Mouse (Mus musculus) intestine, embryonic 16.5 days (tissue): ENCODE measurements around the gene Kcnk13. TPM values are rescaled to one million over a fixed set of nuclear protein-coding genes. Genes with fewer than 3 reads are reported as not detected.

ENCODE experiments used
- ATAC-seq: fragments of 200-750 bp; cut with Nextera tagmentation; 2 replicates; pipeline ENCODE4 v1.8.0; 2017; ENCODE audit warnings: moderate TSS enrichment, moderate library complexity
- H3K27ac ChIP-seq: fragments of 300-500 bp; sonication (generic); 2 replicates; pipeline ENCODE4 v1.5.1; 2014; ENCODE audit warnings: mild to moderate bottlenecking, low read length
- H3K27me3 ChIP-seq: fragments of 300-500 bp; sonication (generic); replicated peaks from 2 replicates; pipeline ENCODE4 v1.6.1; 2014; ENCODE audit warnings: low read length, control low read depth, mixed read lengths; ENCODE audit not compliant: control insufficient read depth, insufficient read depth
- H3K36me3 ChIP-seq: fragments of 300-500 bp; sonication (generic); 2 replicates; pipeline ENCODE4 v1.6.1; 2014; ENCODE audit warnings: low read length, control low read depth; ENCODE audit not compliant: control insufficient read depth, insufficient read depth
- H3K4me1 ChIP-seq: fragments of 300-500 bp; sonication (generic); 2 replicates; pipeline ENCODE4 v1.6.1; 2014; ENCODE audit warnings: low read length, control low read depth, mixed read lengths; ENCODE audit not compliant: control insufficient read depth, insufficient read depth
- H3K4me2 ChIP-seq: fragments of 300-500 bp; sonication (generic); 2 replicates; pipeline ENCODE4 v1.6.1; 2014; ENCODE audit warnings: low read depth, low read length, control low read depth
- H3K4me3 ChIP-seq: fragments of 300-500 bp; sonication (generic); 2 replicates; pipeline ENCODE4 v1.5.1; 2014; ENCODE audit warnings: mild to moderate bottlenecking, low read length
- H3K9ac ChIP-seq: fragments of 300-500 bp; sonication (generic); 2 replicates; pipeline ENCODE4 v1.6.1; 2014; ENCODE audit warnings: low read depth, low read length
- H3K9me3 ChIP-seq: fragments of 300-500 bp; sonication (generic); 2 replicates; pipeline ENCODE4 v1.6.1; 2016; ENCODE audit warnings: low read length, control low read depth; ENCODE audit not compliant: control insufficient read depth
- WGBS: fragments of 180-500 bp; shearing (Covaris S2); extraction: QIAGEN DNeasy Blood & Tissue Kit; methylation state at CpG from one replicate; pipeline ENCODE4 v1.1.7; 2014; 5-methylcytosine and 5-hydroxymethylcytosine counted together
- polyA plus RNA-seq: library from polyadenylated mRNA; unstranded; fragments of >200 nt; fragmentation: Nextera tagmentation; extraction: Ambion mirVana; gene quantifications from 2 replicates; pipeline ENCODE4 v1.2.1, GENCODE M21; 2015

The Kcnk13 gene
- polyA plus RNA-seq, 1 experiment from 2014 or later = 0.64 TPM

- H3K4me1 ChIP-seq = no peaks in the 10 kb centered on the region
- no peaks in the 10 kb centered on the region for H3K27me3 ChIP-seq
- no peak for ATAC-seq
- 79% methylated on average over 5 of the region's 5 CpGs for WGBS
- H3K36me3 ChIP-seq = no peaks in the 10 kb centered on the region
- H3K9me3 ChIP-seq = no peaks in the 10 kb centered on the region
- H3K4me3 ChIP-seq = no peak overlapping the region
- no peak overlapping the region for H3K27ac ChIP-seq
- no peak overlapping the region for H3K4me2 ChIP-seq
- H3K9ac ChIP-seq = no peak overlapping the region
Observed at GRCm38 (mm10) chr12:100053617-100054016, 89.3 kb downstream of the Kcnk13 start.

- Histone ChIP-seq H3K9ac (no peak overlapping the region), H3K9me3 (no peaks in the 10 kb centered on the region), H3K27ac (no peak overlapping the region), H3K4me1 (no peaks in the 10 kb centered on the region), H3K27me3 (no peaks in the 10 kb centered on the region), H3K4me2 (no peak overlapping the region), H3K36me3 (no peaks in the 10 kb centered on the region), H3K4me3 (no peak overlapping the region)
- no peak for ATAC-seq
- 89% methylated on average over 10 of the region's 10 CpGs for WGBS
Observed at GRCm38 (mm10) chr12:100061071-100061470, 96.8 kb downstream of the Kcnk13 start.

GRCm38 (mm10) chr12:100061826-100062225, 97.5 kb downstream of the Kcnk13 start:
- Histone ChIP-seq H3K9ac (no peak overlapping the region), H3K4me1 (no peaks in the 10 kb centered on the region), H3K4me2 (no peak overlapping the region), H3K27me3 (no peaks in the 10 kb centered on the region), H3K9me3 (no peaks in the 10 kb centered on the region), H3K36me3 (no peaks in the 10 kb centered on the region), H3K27ac (no peak overlapping the region), H3K4me3 (no peak overlapping the region)
- no peak for ATAC-seq

- no peaks in the 10 kb centered on the region for H3K27me3 ChIP-seq
- no peaks in the 10 kb centered on the region for H3K9me3 ChIP-seq
- H3K4me3 ChIP-seq = no peak overlapping the region
- H3K4me2 ChIP-seq = no peak overlapping the region
- no peaks in the 10 kb centered on the region; the same call in 1 of the 2 replicates for H3K4me1 ChIP-seq
- 72% methylated on average over 3 of the region's 3 CpGs for WGBS
- ATAC-seq = no peak
- H3K36me3 ChIP-seq = no peaks in the 10 kb centered on the region
- no peak overlapping the region for H3K9ac ChIP-seq
- H3K27ac ChIP-seq = no peak overlapping the region
Observed at GRCm38 (mm10) chr12:100062584-100062983, 98.3 kb downstream of the Kcnk13 start.

- ATAC-seq = no peak
- Histone ChIP-seq H3K4me3 (no peak overlapping the region), H3K4me1 (no peaks in the 10 kb centered on the region; the same call in 1 of the 2 replicates), H3K9me3 (no peaks in the 10 kb centered on the region), H3K9ac (no peak overlapping the region), H3K27ac (no peak overlapping the region), H3K36me3 (no peaks in the 10 kb centered on the region), H3K27me3 (no peaks in the 10 kb centered on the region), H3K4me2 (no peak overlapping the region)
- 69% methylated on average over 3 of the region's 3 CpGs for WGBS
Observed at GRCm38 (mm10) chr12:100065109-100065508, 100.8 kb downstream of the Kcnk13 start.

- Histone ChIP-seq H3K27me3 (no peaks in the 10 kb centered on the region), H3K9me3 (no peaks in the 10 kb centered on the region), H3K4me3 (no peak overlapping the region), H3K36me3 (no peaks in the 10 kb centered on the region), H3K4me1 (no peaks in the 10 kb centered on the region; the same call in 1 of the 2 replicates), H3K4me2 (no peak overlapping the region), H3K27ac (no peak overlapping the region), H3K9ac (no peak overlapping the region)
- peak; percentile 95 for ATAC-seq
- 64% methylated on average over 5 of the region's 5 CpGs for whole genome bisulfite sequencing
Observed at GRCm38 (mm10) chr12:100067477-100067876, 103.2 kb downstream of the Kcnk13 start.

- Histone ChIP-seq H3K4me1 (no peaks in the 10 kb centered on the region), H3K27ac (no peak overlapping the region), H3K27me3 (no peaks in the 10 kb centered on the region), H3K9ac (no peak overlapping the region), H3K4me3 (no peak overlapping the region), H3K9me3 (no peaks in the 10 kb centered on the region), H3K4me2 (no peak overlapping the region), H3K36me3 (no peaks in the 10 kb centered on the region)
- ATAC-seq = no peak
- WGBS = 60% methylated on average over 4 of the region's 4 CpGs
Observed at GRCm38 (mm10) chr12:100073201-100073672, 108.9 kb downstream of the Kcnk13 start.

GRCm38 (mm10) chr12:100075715-100076114, 111.4 kb downstream of the Kcnk13 start:
- WGBS = 49% methylated on average over 4 of the region's 4 CpGs
- ATAC-seq = no peak
- Histone ChIP-seq H3K4me1 (no peaks in the 10 kb centered on the region), H3K4me2 (no peak overlapping the region), H3K27ac (no peak overlapping the region), H3K9me3 (no peaks in the 10 kb centered on the region), H3K9ac (no peak overlapping the region), H3K36me3 (no peaks in the 10 kb centered on the region), H3K27me3 (no peaks in the 10 kb centered on the region), H3K4me3 (no peak overlapping the region)

GRCm38 (mm10) chr12:100079636-100080286, 115.5 kb downstream of the Kcnk13 start:
- Histone ChIP-seq H3K4me2 (no peak overlapping the region), H3K36me3 (no peaks in the 10 kb centered on the region), H3K4me3 (no peak overlapping the region), H3K9me3 (no peaks in the 10 kb centered on the region), H3K4me1 (no peaks in the 10 kb centered on the region), H3K27me3 (no peaks in the 10 kb centered on the region), H3K27ac (no peak overlapping the region), H3K9ac (no peak overlapping the region)
- 79% methylated on average over 8 of the region's 8 CpGs for WGBS
- ATAC-seq = no peak

- Histone ChIP-seq H3K4me3 (no peak overlapping the region), H3K9me3 (no peaks in the 10 kb centered on the region), H3K4me2 (no peak overlapping the region), H3K36me3 (no peaks in the 10 kb centered on the region), H3K27ac (no peak overlapping the region), H3K9ac (no peak overlapping the region), H3K4me1 (no peaks in the 10 kb centered on the region), H3K27me3 (no peaks in the 10 kb centered on the region)
- no peak for ATAC-seq
- 87% methylated on average over 3 of the region's 3 CpGs for WGBS
Observed at GRCm38 (mm10) chr12:100088026-100088425, 123.7 kb downstream of the Kcnk13 start.
